In the genomic region with DNA sequence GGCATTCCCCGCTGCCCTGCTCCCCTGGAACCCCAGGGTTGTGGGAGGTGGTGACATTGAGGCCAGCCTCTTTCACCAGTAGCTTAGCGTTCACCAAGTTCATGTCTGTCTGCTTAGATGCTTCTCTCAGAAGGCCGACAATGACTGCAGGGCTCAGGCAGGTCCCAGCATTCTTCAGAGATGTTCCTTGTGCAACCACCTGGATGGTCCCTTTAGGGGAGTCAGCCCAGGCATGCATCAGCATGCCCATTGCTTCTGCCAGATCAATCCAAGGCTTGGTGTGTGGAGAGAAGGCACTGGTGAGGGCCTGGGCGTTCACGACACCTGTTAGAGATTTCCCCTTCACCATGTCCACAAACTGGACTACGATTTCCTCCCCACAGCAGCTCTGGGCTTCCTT, we compare ENCODE assay signal across 13 mouse cellular contexts. TPM values are rescaled to one million over a fixed set of nuclear protein-coding genes. Genes with fewer than 3 reads are reported as not detected.
"Had no signal": no experiment of that assay in that cellular context is flagged by ENCODE, and none has a peak within 500 bp of the region (broad histone marks: within the 10 kb centered on the region; RNA-seq: fewer than 3 reads in every experiment).

No protein-coding gene starts in this region.

RNA-seq across cellular contexts. Expression of a gene that starts 40.5 kb away (rescaled TPM):
- polyA plus RNA-seq: heart, embryonic 11.5 days; heart, embryonic 13.5 days; heart, embryonic 14.5 days; heart, embryonic 15.5 days; heart, embryonic 16.5 days; heart, postnatal 0 days; inflammation-experienced regulatory T-cells, adult 6 months; intestine, embryonic 14.5 days; intestine, postnatal 0 days; kidney, adult 2 months; kidney, embryonic 15.5 days; kidney, embryonic 16.5 days; kidney, postnatal 0 days had no signal
